Mouse (Mus musculus): ENCODE data around the gene Ung.

Gene Ung

GRCm38 (mm10) chr5:114130211-114130605 is at the start of gene Ung:
Gene Ung (plus strand): TSS chr5:114130386.
- DNase-seq = peak; percentile 51

GRCm38 (mm10) chr5:114085501-114085900 is 44.7 kb upstream of the Ung start:
- DNase-seq = no peak

GRCm38 (mm10) chr5:114087875-114088480 is 42.2 kb upstream of the Ung start:
- DNase-seq = no peak

- DNase-seq = no peak
Observed at GRCm38 (mm10) chr5:114090421-114091013, 39.7 kb upstream of the Ung start.

- peak; percentile 84 for DNase-seq
Observed at GRCm38 (mm10) chr5:114091057-114091807, 39.0 kb upstream of the Ung start, which contains the start of gene Svop. Gene Svop (minus strand): TSS chr5:114091570.

GRCm38 (mm10) chr5:114099709-114100389 is 30.3 kb upstream of the Ung start:
- peak; percentile 95 for DNase-seq

GRCm38 (mm10) chr5:114100390-114101099 is 29.6 kb upstream of the Ung start:
- DNase-seq = peak; percentile 11

- no peak for DNase-seq
Observed at GRCm38 (mm10) chr5:114101873-114102272, 28.3 kb upstream of the Ung start.

- no peak for DNase-seq
Observed at GRCm38 (mm10) chr5:114102807-114103206, 27.4 kb upstream of the Ung start.

GRCm38 (mm10) chr5:114106391-114106935 is 23.7 kb upstream of the Ung start:
- no peak for DNase-seq

- DNase-seq = no peak
Observed at GRCm38 (mm10) chr5:114113334-114113733, 16.9 kb upstream of the Ung start.

- DNase-seq = no peak
Observed at GRCm38 (mm10) chr5:114115030-114115429, 15.2 kb upstream of the Ung start.

GRCm38 (mm10) chr5:114116586-114116985 is 13.6 kb upstream of the Ung start:
- no peak for DNase-seq

- DNase-seq = no peak
Observed at GRCm38 (mm10) chr5:114119806-114120205, 10.4 kb upstream of the Ung start.

GRCm38 (mm10) chr5:114126008-114126407 is 4.2 kb upstream of the Ung start:
- DNase-seq = no peak

GRCm38 (mm10) chr5:114126499-114127244 is 3.5 kb upstream of the Ung start:
- DNase-seq = no peak

GRCm38 (mm10) chr5:114127374-114128349 is 2.5 kb upstream of the Ung start, which contains the start of gene Alkbh2:
Gene Alkbh2 (minus strand): TSS chr5:114128218.
- peak; percentile 86 for DNase-seq

- DNase-seq = no peak
Observed at GRCm38 (mm10) chr5:114129550-114130210, 506 bp upstream of the Ung start.

- DNase-seq = peak; percentile 94
Observed at GRCm38 (mm10) chr5:114130698-114131520, 723 bp downstream of the Ung start.
